Mouse (Mus musculus) heart, postnatal 0 days (tissue): ENCODE measurements around the gene Rfx8. TPM values are rescaled to one million over a fixed set of nuclear protein-coding genes. Genes with fewer than 3 reads are reported as not detected.

ENCODE experiments used
- ATAC-seq: fragments of 200-750 bp; cut with Nextera tagmentation; 2 replicates; pipeline ENCODE4 v1.8.0; 2017; ENCODE audit warnings: low read depth, moderate number of reproducible peaks, moderate library complexity; ENCODE audit not compliant: insufficient read depth
- DNase-seq: peaks from one replicate; pipeline ENCODE4 v3.0.0-alpha.2; 2016; ENCODE audit warnings: low spot score
- H3K27ac ChIP-seq: fragments of 300-500 bp; sonication (generic); 2 replicates; pipeline ENCODE4 v1.5.1; 2014; ENCODE audit warnings: low read depth, mild to moderate bottlenecking
- H3K27me3 ChIP-seq: fragments of 300-500 bp; sonication (generic); 2 replicates; pipeline ENCODE4 v1.6.1; 2014; ENCODE audit warnings: low read length, mixed read lengths; ENCODE audit not compliant: control insufficient read depth, insufficient read depth
- H3K36me3 ChIP-seq: fragments of 300-500 bp; sonication (generic); replicated peaks from 2 replicates; pipeline ENCODE4 v1.6.1; 2014; ENCODE audit warnings: low read length, mixed read lengths; ENCODE audit not compliant: control insufficient read depth, insufficient read depth
- H3K4me1 ChIP-seq: fragments of 300-500 bp; sonication (generic); 2 replicates; pipeline ENCODE4 v1.6.1; 2014; ENCODE audit warnings: antibody characterized with exemption; ENCODE audit not compliant: control insufficient read depth, insufficient read depth
- H3K4me2 ChIP-seq: fragments of 300-500 bp; sonication (generic); 2 replicates; pipeline ENCODE4 v1.6.1; 2014; ENCODE audit warnings: low read depth, mild to moderate bottlenecking, low read length, moderate library complexity
- H3K4me3 ChIP-seq: fragments of 300-500 bp; sonication (generic); 2 replicates; pipeline ENCODE4 v1.5.1; 2014; ENCODE audit warnings: low read depth, low read length
- H3K9ac ChIP-seq: fragments of 300-500 bp; sonication (generic); replicated peaks from 2 replicates; pipeline ENCODE4 v1.6.1; 2014; ENCODE audit warnings: low read depth, low read length, mixed read lengths
- H3K9me3 ChIP-seq: fragments of 300-500 bp; sonication (generic); replicated peaks from 2 replicates; pipeline ENCODE4 v1.6.1; 2016; ENCODE audit warnings: low read length; ENCODE audit not compliant: control insufficient read depth
- CTCF ChIP-seq: IDR thresholded peaks from 2 replicates; pipeline ENCODE4 v1.5.1; 2016; ENCODE audit warnings: antibody characterized with exemption, control low read depth, low read depth
- EP300 ChIP-seq: IDR thresholded peaks from 2 replicates; pipeline ENCODE4 v1.6.1; 2016; ENCODE audit warnings: antibody characterized with exemption, low read depth
- WGBS: fragments of 180-500 bp; shearing (Covaris S2); extraction: QIAGEN DNeasy Blood & Tissue Kit; methylation state at CpG from one replicate; pipeline ENCODE4 v1.1.7; 2014; 5-methylcytosine and 5-hydroxymethylcytosine counted together
- polyA plus RNA-seq: library from polyadenylated mRNA; unstranded; fragments of >200 nt; fragmentation: Nextera tagmentation; extraction: Ambion mirVana; gene quantifications from 2 replicates; pipeline ENCODE4 v1.2.1, GENCODE M21; 2015
- total RNA-seq: library from RNA; depleted of rRNA; stranded (reverse); fragments of >200 nt; gene quantifications from 2 replicates; pipeline ENCODE4 v1.2.3, GENCODE M21; 2014; ENCODE audit warnings: low replicate concordance

The Rfx8 gene
- total and polyA plus RNA-seq, 2 experiments from 2014 or later: 0.68 TPM; not detected in 1

DNA sequence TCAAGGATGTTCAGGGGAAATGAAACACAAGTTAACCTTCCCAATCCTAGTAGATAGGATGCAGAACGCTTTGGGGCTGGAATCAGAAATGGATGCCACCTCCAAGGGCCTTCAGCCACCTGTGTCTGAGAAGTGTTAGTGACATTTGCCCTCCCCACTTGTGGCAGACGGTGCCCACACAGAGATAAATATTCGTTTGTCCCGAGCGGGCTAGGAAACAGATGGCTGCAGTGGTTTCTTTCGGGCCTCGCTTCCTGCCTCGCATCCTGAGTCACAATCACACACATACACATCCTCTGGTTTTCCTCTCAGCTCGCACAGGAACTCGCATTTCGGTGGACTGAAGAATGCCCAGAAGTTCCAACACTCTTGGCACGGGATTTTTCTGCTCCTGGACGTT, 13.5 kb upstream of the Rfx8 start:
- H3K4me2 ChIP-seq: peak overlapping the region; percentile 14; the same call in 1 of the 2 replicates
- H3K27me3 ChIP-seq: no peaks in the 10 kb centered on the region
- WGBS: 52% methylated on average over 13 of the region's 13 CpGs
- TF ChIP-seq EP300 (peak; percentile 51; the same call in 1 of the 2 replicates), CTCF (no peak)
- DNase-seq (peak; percentile 58), ATAC-seq (0 out of 2 replicates have a peak, but pooled peaks have one; percentile 26)
- no peak overlapping the region for H3K4me3 ChIP-seq
- peak overlapping the region; percentile 84 for H3K27ac ChIP-seq
- no peaks in the 10 kb centered on the region for H3K36me3 ChIP-seq
- H3K9ac ChIP-seq: no peak overlapping the region
- peaks cover 11% of the 10 kb centered on the region; the same call in 1 of the 2 replicates for H3K4me1 ChIP-seq
- H3K9me3 ChIP-seq: no peaks in the 10 kb centered on the region

DNA sequence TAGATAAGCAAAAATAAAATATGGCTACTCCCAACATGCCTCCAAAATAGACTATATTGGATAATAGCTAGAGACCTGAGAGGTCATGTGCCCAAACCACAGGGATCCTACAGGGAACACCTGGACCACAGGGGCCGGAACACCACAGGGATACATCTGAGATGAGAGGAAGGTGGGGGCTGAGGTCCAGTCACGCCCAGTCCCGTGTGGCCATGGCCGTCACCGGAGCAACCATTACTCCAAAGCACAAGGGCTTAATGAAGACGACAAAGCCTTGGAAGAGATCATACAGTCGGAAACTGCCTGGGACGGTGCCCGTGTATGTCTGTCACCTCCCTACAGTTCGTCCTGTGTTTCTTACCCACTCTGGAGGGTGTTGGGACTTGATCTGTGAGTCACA, 13.1 kb upstream of the Rfx8 start:
- Histone ChIP-seq H3K4me1 (peaks cover 11% of the 10 kb centered on the region; the same call in 1 of the 2 replicates), H3K4me3 (no peak overlapping the region), H3K27ac (peak overlapping the region; percentile 84), H3K9ac (no peak overlapping the region), H3K9me3 (no peaks in the 10 kb centered on the region), H3K27me3 (no peaks in the 10 kb centered on the region), H3K36me3 (no peaks in the 10 kb centered on the region), H3K4me2 (no peak overlapping the region; the same call in 1 of the 2 replicates)
- TF ChIP-seq CTCF: no peak
- TF ChIP-seq EP300: no peak
- 70% methylated on average over 10 of the region's 10 CpGs for WGBS
- DNase-seq: no peak
- ATAC-seq: no peak

DNA sequence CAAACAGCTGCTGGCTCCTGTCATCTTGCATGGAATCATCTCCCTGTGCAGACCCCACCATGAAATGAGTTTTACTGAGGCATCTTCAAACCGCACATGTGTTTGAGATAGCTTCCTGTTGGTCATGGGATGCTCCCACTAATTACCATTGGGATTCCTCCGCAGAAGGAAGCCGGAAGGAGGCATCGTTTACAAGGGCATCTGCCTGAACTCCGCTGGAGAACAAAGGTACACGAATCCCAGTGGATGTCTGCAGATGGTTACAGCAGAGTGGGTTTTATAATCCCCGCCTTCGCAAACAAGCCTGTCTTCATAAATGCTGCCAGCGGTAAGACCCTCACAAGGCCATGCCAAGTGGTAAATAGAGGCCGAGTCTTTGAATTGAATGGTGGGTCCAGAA, 11.3 kb upstream of the Rfx8 start:
- no peak for DNase-seq
- H3K4me2 ChIP-seq: no peak overlapping the region
- no peak overlapping the region for H3K9ac ChIP-seq
- no peak overlapping the region for H3K27ac ChIP-seq
- no peaks in the 10 kb centered on the region for H3K36me3 ChIP-seq
- peaks cover 11% of the 10 kb centered on the region; the same call in 1 of the 2 replicates for H3K4me1 ChIP-seq
- ATAC-seq: no peak
- H3K9me3 ChIP-seq: no peaks in the 10 kb centered on the region
- TF ChIP-seq EP300 (no peak), CTCF (no peak)
- no peak overlapping the region for H3K4me3 ChIP-seq
- no peaks in the 10 kb centered on the region for H3K27me3 ChIP-seq
- 80% methylated on average over 10 of the region's 10 CpGs for WGBS

DNA sequence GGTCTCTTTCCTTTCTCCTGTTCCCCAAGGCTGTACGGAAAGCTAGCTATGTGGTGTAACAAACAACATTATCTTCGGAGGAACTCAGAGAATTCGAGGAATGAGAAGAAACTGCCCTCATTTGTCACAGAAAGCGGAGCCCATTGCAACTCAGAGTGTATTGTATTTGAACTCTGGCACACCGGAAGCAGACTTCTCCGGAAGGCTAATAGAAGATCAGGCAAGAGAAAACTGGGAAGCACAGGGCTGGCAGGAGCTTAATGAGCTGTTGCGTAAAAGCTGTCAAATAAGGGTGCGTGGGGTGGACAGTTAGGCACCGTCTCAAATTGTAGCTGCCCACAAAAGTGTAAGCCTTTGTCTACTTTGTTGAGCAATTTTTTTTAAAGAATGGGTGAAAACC, 10.7 kb upstream of the Rfx8 start:
- ATAC-seq (no peak), DNase-seq (no peak)
- TF ChIP-seq EP300 (no peak), CTCF (no peak)
- Histone ChIP-seq H3K9me3 (no peaks in the 10 kb centered on the region), H3K9ac (no peak overlapping the region), H3K4me2 (no peak overlapping the region), H3K4me3 (no peak overlapping the region), H3K27me3 (no peaks in the 10 kb centered on the region), H3K36me3 (no peaks in the 10 kb centered on the region), H3K4me1 (peaks cover 11% of the 10 kb centered on the region; the same call in 1 of the 2 replicates), H3K27ac (no peak overlapping the region)
- 26% methylated on average over 9 of the region's 9 CpGs for WGBS

DNA sequence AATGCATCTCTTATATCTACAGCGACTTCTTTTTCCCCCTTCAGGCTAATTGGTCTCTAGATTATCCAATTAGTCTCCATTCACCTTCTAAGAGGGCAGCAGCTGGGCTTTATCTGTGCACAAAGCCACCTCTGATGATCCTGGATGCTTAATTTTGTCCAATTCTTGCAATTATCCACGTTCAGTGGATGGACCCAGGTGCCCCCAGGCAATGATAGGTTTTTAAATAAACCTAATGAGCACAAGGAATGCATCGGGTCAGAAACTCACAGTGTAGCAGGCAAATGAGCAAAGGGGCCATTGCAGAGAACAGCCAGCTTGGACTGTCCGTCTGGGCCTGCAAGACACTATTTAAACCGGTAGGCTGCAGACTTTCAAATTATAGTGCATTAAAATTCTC, 10.1 kb upstream of the Rfx8 start:
- TF ChIP-seq EP300: no peak
- no peak for TF ChIP-seq CTCF
- Histone ChIP-seq H3K9ac (no peak overlapping the region), H3K4me2 (no peak overlapping the region), H3K9me3 (no peaks in the 10 kb centered on the region), H3K36me3 (no peaks in the 10 kb centered on the region), H3K27me3 (no peaks in the 10 kb centered on the region), H3K4me1 (peaks cover 10% of the 10 kb centered on the region; the same call in 1 of the 2 replicates), H3K27ac (no peak overlapping the region), H3K4me3 (no peak overlapping the region)
- ATAC-seq (no peak), DNase-seq (no peak)
- 78% methylated on average over 5 of the region's 5 CpGs for WGBS

DNA sequence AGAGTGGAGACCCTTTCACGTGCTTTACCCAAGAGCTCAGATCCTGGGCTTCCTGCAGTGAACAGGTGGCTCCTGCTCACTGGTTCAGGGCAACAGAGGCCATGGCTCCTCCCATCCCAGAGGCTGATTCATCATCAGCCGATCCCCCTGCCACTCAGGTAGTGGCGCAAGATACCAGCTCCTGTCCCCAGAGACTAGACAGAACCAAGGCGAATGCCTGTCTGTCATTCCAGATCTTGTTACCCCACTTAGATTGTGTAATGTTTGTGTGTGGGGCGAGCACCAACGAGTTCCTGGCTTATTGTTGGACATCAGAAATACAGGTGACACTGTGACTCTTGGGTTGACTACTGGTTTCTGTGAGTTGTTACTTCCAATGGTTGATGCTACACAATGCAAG, 9.1 kb upstream of the Rfx8 start:
- WGBS: 83% methylated on average over 6 of the region's 6 CpGs
- no peak overlapping the region for H3K9ac ChIP-seq
- no peak for TF ChIP-seq CTCF
- no peak for TF ChIP-seq EP300

More for the DNA sequence above, 9.1 kb upstream of the Rfx8 start:
- ATAC-seq (no peak), DNase-seq (no peak)
- no peak overlapping the region for H3K4me2 ChIP-seq
- 0 out of 2 replicates have a peak, but pooled peaks cover 4% of the 10 kb centered on the region for H3K4me1 ChIP-seq
- no peak overlapping the region for H3K27ac ChIP-seq
- no peak overlapping the region for H3K4me3 ChIP-seq
- H3K9me3 ChIP-seq: no peaks in the 10 kb centered on the region
- no peaks in the 10 kb centered on the region for H3K27me3 ChIP-seq
- H3K36me3 ChIP-seq: no peaks in the 10 kb centered on the region
